Mouse (Mus musculus): ENCODE data around the gene Nr5a2.

Gene Nr5a2

GRCm38 (mm10) chr1:136960428-136961012 lies at the start of gene Nr5a2:
Gene Nr5a2 (minus strand): TSS chr1:136960448.
- no peak for DNase-seq

GRCm38 (mm10) chr1:137008726-137009239 lies 48.5 kb upstream of the Nr5a2 start:
- DNase-seq = no peak

- no peak for DNase-seq
Observed at GRCm38 (mm10) chr1:137003816-137004215, 43.6 kb upstream of the Nr5a2 start.

- DNase-seq = no peak
Observed at GRCm38 (mm10) chr1:137003144-137003543, 42.9 kb upstream of the Nr5a2 start.

GRCm38 (mm10) chr1:136991762-136992352 lies 31.6 kb upstream of the Nr5a2 start:
- DNase-seq = no peak

- no peak for DNase-seq
Observed at GRCm38 (mm10) chr1:136980253-136980893, 20.1 kb upstream of the Nr5a2 start.

- DNase-seq = no peak
Observed at GRCm38 (mm10) chr1:136977867-136978266, 17.6 kb upstream of the Nr5a2 start.

GRCm38 (mm10) chr1:136974040-136974439 lies 13.8 kb upstream of the Nr5a2 start:
- no peak for DNase-seq

GRCm38 (mm10) chr1:136973016-136973415 lies 12.8 kb upstream of the Nr5a2 start:
- DNase-seq = no peak

- DNase-seq = no peak
Observed at GRCm38 (mm10) chr1:136970995-136971394, 10.7 kb upstream of the Nr5a2 start.

- no peak for DNase-seq
Observed at GRCm38 (mm10) chr1:136966728-136967386, 6.6 kb upstream of the Nr5a2 start.

GRCm38 (mm10) chr1:136959491-136959890 lies 757 bp downstream of the Nr5a2 start:
- DNase-seq = no peak

- no peak for DNase-seq
Observed at GRCm38 (mm10) chr1:136958666-136959065, 1.6 kb downstream of the Nr5a2 start.

GRCm38 (mm10) chr1:136958185-136958584 lies 2.1 kb downstream of the Nr5a2 start:
- DNase-seq = no peak

GRCm38 (mm10) chr1:136957696-136958095 lies 2.6 kb downstream of the Nr5a2 start:
- no peak for DNase-seq

- no peak for DNase-seq
Observed at GRCm38 (mm10) chr1:136954108-136954494, 6.1 kb downstream of the Nr5a2 start.

- no peak for DNase-seq
Observed at GRCm38 (mm10) chr1:136953444-136954107, 6.7 kb downstream of the Nr5a2 start.

GRCm38 (mm10) chr1:136952609-136953311 lies 7.5 kb downstream of the Nr5a2 start:
- DNase-seq = no peak

- DNase-seq = no peak
Observed at GRCm38 (mm10) chr1:136951946-136952531, 8.2 kb downstream of the Nr5a2 start.

- no peak for DNase-seq
Observed at GRCm38 (mm10) chr1:136951155-136951650, 9.0 kb downstream of the Nr5a2 start.

- DNase-seq = no peak
Observed at GRCm38 (mm10) chr1:136949323-136949741, 10.9 kb downstream of the Nr5a2 start.

Measured in layer of hippocampus, adult 9-11 months (tissue).